13 mouse cellular contexts compared by ENCODE assay signal in the genomic region with DNA sequence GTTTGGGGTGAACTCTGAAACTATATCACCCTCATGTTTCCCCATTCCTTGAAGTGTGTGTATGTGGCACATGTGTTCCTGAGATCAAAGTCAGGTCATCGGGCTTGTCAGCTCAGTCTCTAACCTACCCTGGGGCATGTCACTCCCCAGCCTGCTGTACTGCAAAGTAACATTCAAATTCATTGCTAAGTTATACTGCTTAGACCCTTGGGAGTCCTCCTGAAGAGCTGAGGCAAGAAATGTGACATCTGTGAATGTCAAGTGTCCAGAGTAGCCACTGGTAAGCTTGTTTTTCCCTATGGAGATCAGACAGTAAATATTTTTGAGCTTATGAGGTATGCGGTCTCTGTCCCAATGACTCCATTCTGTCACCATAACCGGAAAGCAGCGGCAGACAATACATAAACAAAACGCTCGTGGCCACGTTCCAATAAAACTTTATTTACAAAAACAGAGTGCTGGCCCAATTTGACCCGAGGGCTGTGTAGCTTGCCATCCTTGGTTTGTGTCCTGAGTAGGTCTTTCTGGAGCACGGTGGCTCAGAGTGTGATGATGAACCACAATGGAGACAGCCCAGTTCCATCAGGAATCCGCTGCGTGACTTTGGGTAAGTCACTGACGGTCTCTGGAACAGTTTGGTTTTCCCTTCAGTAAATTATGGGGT.
DNase-seq lines count a peak whose midpoint lies in the region; ATAC-seq and TF ChIP-seq lines count a peak whose summit lies in the region.
"Had no signal": no experiment of that assay in that cellular context is flagged by ENCODE, and none has a peak within 500 bp of the region (broad histone marks: within the 10 kb centered on the region; RNA-seq: fewer than 3 reads in every experiment).

No protein-coding gene starts in this region.

- TF ChIP-seq POLR2A in lung, adult 2 months (IDR thresholded peaks at IDR 0.05; ENCODE audit: borderline replicate concordance, extremely low read depth, low read depth, low read length): no peak

- ATAC-seq in lung, embryonic 16.5 days (ENCODE audit: low read depth): peak; percentile 89
- ATAC-seq: forebrain, embryonic 14.5 days had no signal

- H3K27me3 ChIP-seq in lung, embryonic 16.5 days (ENCODE audit: control insufficient read depth, insufficient read depth, low read depth, low read length): no peaks in the 10 kb centered on the region
- H3K27me3 ChIP-seq: hindbrain, embryonic 15.5 days had no signal

- H3K27ac ChIP-seq in lung, embryonic 16.5 days (ENCODE audit: low read length): peak overlapping the region; percentile 75
- H3K27ac ChIP-seq: forebrain, embryonic 10.5 days; heart, embryonic 13.5 days; hindbrain, embryonic 15.5 days had no signal

- WGBS in lung, adult 2 months: 53% methylated on average over 12 of the region's 12 CpGs
- WGBS in lung, embryonic 16.5 days: 49% methylated on average over 12 of the region's 12 CpGs

- intact Hi-C loops in gastrocnemius, postnatal 36 days (cut with DNase I): no loop called here

- DNase-seq in lung, adult 2 months: peak; percentile 15
- peak; percentile 43 for DNase-seq in lung, postnatal 25 days (ENCODE audit: low spot score)
- no peak for DNase-seq in right cerebral cortex, postnatal 4 days
- DNase-seq in gastrocnemius, postnatal 36 days: no peak
- DNase-seq in cerebellum, adult 9-11 months: no peak
- DNase-seq: cerebellum, adult 11-12 months; cerebellum, adult 9-10 months; cerebellum, postnatal 36 days had no signal

- no peaks in the 10 kb centered on the region; the same call in 1 of the 2 replicates for H3K9me3 ChIP-seq in lung, embryonic 16.5 days (ENCODE audit: control insufficient read depth, low read length)

- no peak overlapping the region for H3K9ac ChIP-seq in lung, embryonic 16.5 days (ENCODE audit: low read length)
- H3K9ac ChIP-seq: heart, embryonic 13.5 days; hindbrain, embryonic 15.5 days had no signal

- no peak for TF ChIP-seq CTCF in lung, adult 2 months (IDR thresholded peaks at IDR 0.05; ENCODE audit: insufficient read depth, low read length)

- no peaks in the 10 kb centered on the region for H3K36me3 ChIP-seq in lung, embryonic 16.5 days (ENCODE audit: control insufficient read depth, insufficient read depth, low read length)
- H3K36me3 ChIP-seq: forebrain, embryonic 10.5 days; heart, embryonic 13.5 days; hindbrain, embryonic 15.5 days had no signal

- H3K4me2 ChIP-seq in lung, embryonic 16.5 days (ENCODE audit: low read depth, low read length): no peak overlapping the region
- H3K4me2 ChIP-seq: heart, embryonic 13.5 days; hindbrain, embryonic 15.5 days had no signal

- H3K4me1 ChIP-seq in lung, adult 2 months (ENCODE audit: control insufficient read depth, insufficient read depth, low read length): peaks cover 8% of the 10 kb centered on the region
- peaks cover 8% of the 10 kb centered on the region for H3K4me1 ChIP-seq in lung, embryonic 16.5 days (replicated peaks; ENCODE audit: control insufficient read depth, insufficient read depth, low read length)
- H3K4me1 ChIP-seq: forebrain, embryonic 10.5 days; heart, embryonic 13.5 days; hindbrain, embryonic 15.5 days had no signal

- H3K4me3 ChIP-seq in lung, adult 2 months (replicated peaks; ENCODE audit: extremely low read depth, low read depth, low read length): no peak overlapping the region
- no peak overlapping the region for H3K4me3 ChIP-seq in lung, embryonic 16.5 days (ENCODE audit: low read length)
- H3K4me3 ChIP-seq: forebrain, embryonic 10.5 days; heart, embryonic 13.5 days; hindbrain, embryonic 15.5 days had no signal

Comparison
In these comparisons a context has a peak if more than half of its experiments do, and no peak if none do; other contexts are left out.
1. DNase-seq: peak in lung, adult 2 months (single experiment) and lung, postnatal 25 days (single experiment); none in right cerebral cortex, postnatal 4 days (single experiment), gastrocnemius, postnatal 36 days (0 of 2) and cerebellum, adult 9-11 months (single experiment).